Mouse (Mus musculus) spleen, adult 2 months (tissue): Measurements from ENCODE around the gene Katnb1. TPM values are rescaled to one million over a fixed set of nuclear protein-coding genes. Genes with fewer than 3 reads are reported as not detected.

Experiments used
- DNase-seq, 2 experiments: peaks; one replicate each; pipeline versions ENCODE4 v3.0.0 to v3.0.0-alpha.2; 2012 to 2021; ENCODE audit warnings: low spot score in 2 of 2, low read depth in 1 of 2
- H3K27ac ChIP-seq: fragments of 200-500 bp; 2 replicates; pipeline ENCODE4 v1.5.1; 2012; ENCODE audit warnings: low read length, inconsistent platforms; ENCODE audit not compliant: insufficient read depth
- H3K27me3 ChIP-seq: fragments of 200-500 bp; 2 replicates; pipeline ENCODE4 v1.6.1; 2012; ENCODE audit warnings: mild to moderate bottlenecking, moderate library complexity, low read length, inconsistent platforms; ENCODE audit not compliant: control insufficient read depth, insufficient read depth
- H3K36me3 ChIP-seq: fragments of 200-500 bp; 2 replicates; pipeline ENCODE4 v1.6.1; 2012; ENCODE audit warnings: mild to moderate bottlenecking, low read length, inconsistent platforms; ENCODE audit not compliant: control insufficient read depth, insufficient read depth
- H3K4me1 ChIP-seq: fragments of 200-500 bp; 2 replicates; pipeline ENCODE4 v1.6.1; 2011; ENCODE audit warnings: inconsistent platforms; ENCODE audit not compliant: control insufficient read depth, insufficient read depth, insufficient read length
- H3K4me3 ChIP-seq: fragments of 200-500 bp; 2 replicates; pipeline ENCODE4 v1.5.1; 2011; ENCODE audit warnings: mild to moderate bottlenecking, inconsistent platforms; ENCODE audit not compliant: insufficient read depth, insufficient read length; ENCODE audit errors: extremely low read depth
- CTCF ChIP-seq: fragments of 200-500 bp; IDR thresholded peaks from 2 replicates; pipeline ENCODE4 v1.5.1; 2011; ENCODE audit warnings: mild to moderate bottlenecking, inconsistent platforms; ENCODE audit not compliant: insufficient read depth, insufficient read length, insufficient replicate concordance; ENCODE audit errors: extremely low read depth
- POLR2A ChIP-seq: fragments of 200-500 bp; IDR thresholded peaks from 2 replicates; pipeline ENCODE4 v1.6.1; 2011; ENCODE audit warnings: low read depth, low read length, inconsistent platforms
- WGBS: fragments of 180-500 bp; shearing (Covaris S2); methylation state at CpG from one replicate; pipeline ENCODE4 v1.1.7; 2018; 5-methylcytosine and 5-hydroxymethylcytosine counted together
- polyA plus RNA-seq: library from polyadenylated mRNA; depleted of rRNA; stranded (reverse); fragments of >200 nt; gene quantifications from 2 replicates; pipeline ENCODE4 v1.2.3, GENCODE M21; 2012; rRNA removed

The Katnb1 gene
- polyA plus RNA-seq, 1 experiment: 13.2 TPM

DNA sequence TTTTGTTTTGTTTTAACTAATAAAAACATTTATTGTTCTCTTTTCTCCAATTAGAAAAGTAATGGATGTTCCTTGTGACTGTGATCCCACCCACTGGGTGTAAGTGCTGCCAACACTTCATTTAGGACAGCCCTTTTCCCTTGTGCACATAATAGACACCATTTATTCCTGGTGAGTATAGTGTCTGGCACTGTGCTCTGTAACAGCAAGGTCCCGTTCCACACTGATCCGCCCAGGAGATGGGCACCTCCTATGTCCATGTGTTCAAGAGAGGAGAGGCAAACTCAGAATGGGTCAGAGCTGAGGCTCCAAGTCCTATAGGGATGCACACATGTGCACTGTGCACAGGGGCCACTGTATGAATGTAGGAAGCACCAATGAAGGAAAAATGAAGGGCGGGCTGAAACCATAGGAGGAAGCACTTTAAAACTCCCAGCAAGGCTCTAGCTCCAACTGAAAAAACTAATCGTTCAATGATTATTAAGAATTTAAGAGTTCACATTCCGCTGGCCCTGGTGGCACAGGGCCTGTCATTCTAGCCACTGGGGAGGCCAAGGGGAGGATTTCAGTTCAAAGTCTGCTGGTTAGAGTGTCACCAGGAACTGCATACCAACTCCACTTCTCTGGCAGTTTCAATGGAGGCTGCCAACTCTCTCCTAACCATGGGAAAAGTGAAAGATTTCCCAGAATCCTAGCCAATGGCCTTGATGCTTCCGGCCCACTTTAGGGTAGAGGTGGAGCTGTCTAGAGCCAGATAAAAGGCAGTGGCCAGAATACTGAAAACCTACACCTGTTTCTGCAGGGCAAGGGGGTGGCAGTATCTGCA, 63.0 kb downstream of the Katnb1 start:
- WGBS: 82% methylated on average over 6 of the region's 6 CpGs
- no peaks in the 10 kb centered on the region for H3K36me3 ChIP-seq
- no peak for DNase-seq
- peaks cover 6% of the 10 kb centered on the region; the same call in 1 of the 2 replicates for H3K27me3 ChIP-seq
- H3K4me1 ChIP-seq: peaks cover 2% of the 10 kb centered on the region; the same call in 1 of the 2 replicates
- H3K4me3 ChIP-seq: no peak overlapping the region
- H3K27ac ChIP-seq: no peak overlapping the region
- TF ChIP-seq CTCF: no peak
- TF ChIP-seq POLR2A: no peak

DNA sequence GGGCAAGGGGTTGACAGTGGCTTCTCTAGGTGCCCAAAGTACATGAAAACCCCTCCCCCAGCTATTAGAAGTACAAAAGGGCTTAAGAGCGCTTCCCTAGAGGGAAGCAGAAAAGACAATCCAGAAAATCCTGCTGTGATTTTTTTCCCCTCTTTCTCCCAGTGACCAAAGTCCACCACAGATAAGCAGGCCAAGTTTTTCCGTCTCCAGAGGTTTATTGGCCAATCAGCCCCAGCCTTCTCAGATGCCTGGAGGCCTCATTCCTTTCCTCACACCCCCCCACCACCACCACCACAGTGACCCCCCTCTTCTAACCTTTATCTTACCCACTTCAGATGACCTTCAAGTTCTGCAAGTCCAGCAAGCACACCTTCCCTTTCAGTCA, 63.6 kb downstream of the Katnb1 start:
- Histone ChIP-seq H3K27ac (no peak overlapping the region), H3K27me3 (peaks cover 6% of the 10 kb centered on the region; the same call in 1 of the 2 replicates), H3K36me3 (no peaks in the 10 kb centered on the region), H3K4me1 (peaks cover 2% of the 10 kb centered on the region; the same call in 1 of the 2 replicates), H3K4me3 (no peak overlapping the region)
- WGBS: 75% methylated on average over 2 of the region's 2 CpGs
- no peak for DNase-seq
- TF ChIP-seq POLR2A (no peak), CTCF (no peak)

GRCm38 (mm10) chr8:95146044-95146745, 65.2 kb downstream of the Katnb1 start:
- no peak for TF ChIP-seq POLR2A
- no peak for TF ChIP-seq CTCF
- no peak overlapping the region for H3K27ac ChIP-seq
- H3K4me1 ChIP-seq: peaks cover 2% of the 10 kb centered on the region; the same call in 1 of the 2 replicates
- H3K36me3 ChIP-seq: no peaks in the 10 kb centered on the region
- DNase-seq: no peak
- H3K27me3 ChIP-seq: peaks cover 4% of the 10 kb centered on the region; the same call in 1 of the 2 replicates
- H3K4me3 ChIP-seq: no peak overlapping the region
- 88% methylated on average over 2 of the region's 2 CpGs for WGBS

DNA sequence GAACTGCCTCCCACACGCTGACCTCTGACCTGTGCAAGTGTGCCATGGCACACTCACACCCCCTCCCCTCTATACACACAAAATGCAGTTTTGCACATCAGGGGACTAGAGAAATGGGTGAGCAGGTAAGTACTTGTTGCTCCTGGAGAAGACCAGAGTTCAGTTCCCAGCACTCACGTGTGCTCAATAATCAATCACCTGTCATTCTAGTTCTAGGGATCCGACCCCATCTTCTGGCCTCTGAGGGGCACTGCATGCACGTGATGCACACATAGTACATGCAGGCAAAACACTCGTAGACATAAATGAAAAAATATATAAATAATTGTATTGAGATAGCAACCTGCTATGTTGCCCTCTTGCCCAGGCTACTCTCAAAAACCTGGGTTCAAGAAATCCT, 65.9 kb downstream of the Katnb1 start:
- Histone ChIP-seq H3K36me3 (no peaks in the 10 kb centered on the region), H3K27me3 (peaks cover 4% of the 10 kb centered on the region; the same call in 1 of the 2 replicates), H3K4me3 (no peak overlapping the region), H3K4me1 (peaks cover 2% of the 10 kb centered on the region; the same call in 1 of the 2 replicates), H3K27ac (no peak overlapping the region)
- TF ChIP-seq CTCF (no peak), POLR2A (no peak)
- no peak for DNase-seq
- 86% methylated on average over 5 of the region's 5 CpGs for WGBS

GRCm38 (mm10) chr8:95149426-95149825, 68.4 kb downstream of the Katnb1 start:
- no peak overlapping the region for H3K27ac ChIP-seq
- WGBS: 13% methylated on average over 10 of the region's 10 CpGs
- peaks cover 3% of the 10 kb centered on the region; the same call in 1 of the 2 replicates for H3K4me1 ChIP-seq
- H3K27me3 ChIP-seq: no peaks in the 10 kb centered on the region
- DNase-seq: no peak
- no peaks in the 10 kb centered on the region for H3K36me3 ChIP-seq
- H3K4me3 ChIP-seq: no peak overlapping the region
- TF ChIP-seq CTCF (no peak), POLR2A (no peak)

GRCm38 (mm10) chr8:95150608-95151007, 69.6 kb downstream of the Katnb1 start:
- no peak overlapping the region for H3K4me3 ChIP-seq
- no peaks in the 10 kb centered on the region for H3K36me3 ChIP-seq
- no peak for DNase-seq
- TF ChIP-seq CTCF: no peak
- no peak for TF ChIP-seq POLR2A
- H3K27ac ChIP-seq: no peak overlapping the region
- peaks cover 3% of the 10 kb centered on the region; the same call in 1 of the 2 replicates for H3K4me1 ChIP-seq
- H3K27me3 ChIP-seq: no peaks in the 10 kb centered on the region
- WGBS: 92% methylated on average over 3 of the region's 3 CpGs

Other genes starting within 250 kb of the Katnb1 start
- gene Coq9, start 242.9 kb upstream of the Katnb1 start, polyA plus RNA-seq: 70.8 and 109 TPM in 2 replicates
- gene Ciapin1, start 242.8 kb upstream of the Katnb1 start, polyA plus RNA-seq: 27.1 and 32.8 TPM in 2 replicates
- gene Polr2c, start 223.7 kb upstream of the Katnb1 start, polyA plus RNA-seq: 56.4 and 56.8 TPM in 2 replicates
- gene Dok4, start 204.9 kb upstream of the Katnb1 start, polyA plus RNA-seq: 5.3 and 5.8 TPM in 2 replicates
- 10.7 and 14.2 TPM in 2 replicates for gene Ccdc102a, start 163.1 kb upstream of the Katnb1 start, polyA plus RNA-seq
- gene Adgrg5, start 157.5 kb upstream of the Katnb1 start, polyA plus RNA-seq: 36.0 and 43.2 TPM in 2 replicates
- gene Adgrg1, start 106.4 kb upstream of the Katnb1 start, polyA plus RNA-seq: 32.0 and 37.1 TPM in 2 replicates
- 6.3 and 6.8 TPM in 2 replicates for gene Adgrg3, start 63.5 kb upstream of the Katnb1 start, polyA plus RNA-seq
- 0.12 and 0.13 TPM in 2 replicates for gene Drc7, start 26.1 kb upstream of the Katnb1 start, polyA plus RNA-seq
- gene Kifc3, start 121.6 kb downstream of the Katnb1 start, polyA plus RNA-seq: 9.8 and 14.3 TPM in 2 replicates
- 0.16 and 0.40 TPM in 2 replicates for gene Cngb1, start 225.4 kb downstream of the Katnb1 start, polyA plus RNA-seq
- 0.26 and 0.39 TPM in 2 replicates for gene Tepp, start 229.4 kb downstream of the Katnb1 start, polyA plus RNA-seq